Mouse (Mus musculus) forebrain, postnatal 0 days (tissue): ENCODE results near the gene Olfr282. TPM values are rescaled to one million over a fixed set of nuclear protein-coding genes. Genes with fewer than 3 reads are reported as not detected.

Source experiments
- ATAC-seq: fragments of 200-750 bp; cut with Nextera tagmentation; 2 replicates; pipeline ENCODE4 v1.8.0; 2017; ENCODE audit warnings: mild to moderate bottlenecking, moderate library complexity
- DNase-seq: peaks from one replicate; pipeline ENCODE4 v3.0.0-alpha.2; 2015
- H3K27ac ChIP-seq: fragments of 300-500 bp; sonication (generic); 2 replicates; pipeline ENCODE4 v1.5.1; 2014; ENCODE audit warnings: low read depth, mild to moderate bottlenecking, antibody characterized with exemption, low read length, moderate library complexity, mixed read lengths
- H3K27me3 ChIP-seq: fragments of 300-500 bp; sonication (generic); 2 replicates; pipeline ENCODE4 v1.6.1; 2014; ENCODE audit warnings: mild to moderate bottlenecking, low read length, mixed read lengths; ENCODE audit not compliant: insufficient read depth
- H3K36me3 ChIP-seq: fragments of 300-500 bp; sonication (generic); 2 replicates; pipeline ENCODE4 v1.6.1; 2014; ENCODE audit warnings: mild to moderate bottlenecking, moderate library complexity; ENCODE audit not compliant: insufficient read depth
- H3K4me1 ChIP-seq: fragments of 300-500 bp; sonication (generic); 2 replicates; pipeline ENCODE4 v1.6.1; 2014; ENCODE audit warnings: antibody characterized with exemption; ENCODE audit not compliant: insufficient read depth
- H3K4me2 ChIP-seq: fragments of 300-500 bp; sonication (generic); 2 replicates; pipeline ENCODE4 v1.6.1; 2014; ENCODE audit warnings: low read depth, mild to moderate bottlenecking, moderate library complexity
- H3K4me3 ChIP-seq: fragments of 300-500 bp; sonication (generic); 2 replicates; pipeline ENCODE4 v1.5.1; 2014; ENCODE audit warnings: low read depth, low read length, mixed read lengths
- H3K9ac ChIP-seq: fragments of 300-500 bp; sonication (generic); 2 replicates; pipeline ENCODE4 v1.6.1; 2014; ENCODE audit warnings: mild to moderate bottlenecking
- H3K9me3 ChIP-seq: fragments of 300-500 bp; sonication (generic); 2 replicates; pipeline ENCODE4 v1.6.1; 2016; ENCODE audit warnings: low read length
- CTCF ChIP-seq: sonication (generic); IDR thresholded peaks from 2 replicates; pipeline ENCODE4 v1.5.1; 2016; ENCODE audit warnings: antibody characterized with exemption, control low read depth, low read depth
- WGBS: fragments of 180-500 bp; shearing (Covaris S2); extraction: QIAGEN DNeasy Blood & Tissue Kit; methylation state at CpG from one replicate; pipeline ENCODE4 v1.1.7; 2014; 5-methylcytosine and 5-hydroxymethylcytosine counted together
- polyA plus RNA-seq: library from polyadenylated mRNA; unstranded; fragments of >200 nt; fragmentation: Nextera tagmentation; extraction: Ambion mirVana; gene quantifications from 2 replicates; pipeline ENCODE4 v1.2.1, GENCODE M21; 2015
- total RNA-seq: library from RNA; depleted of rRNA; stranded (reverse); fragments of >200 nt; gene quantifications from 2 replicates; pipeline ENCODE4 v1.2.3, GENCODE M21; 2014

Olfr282 gene
- total and polyA plus RNA-seq, 2 experiments from 2014 or later, result not detected

DNA sequence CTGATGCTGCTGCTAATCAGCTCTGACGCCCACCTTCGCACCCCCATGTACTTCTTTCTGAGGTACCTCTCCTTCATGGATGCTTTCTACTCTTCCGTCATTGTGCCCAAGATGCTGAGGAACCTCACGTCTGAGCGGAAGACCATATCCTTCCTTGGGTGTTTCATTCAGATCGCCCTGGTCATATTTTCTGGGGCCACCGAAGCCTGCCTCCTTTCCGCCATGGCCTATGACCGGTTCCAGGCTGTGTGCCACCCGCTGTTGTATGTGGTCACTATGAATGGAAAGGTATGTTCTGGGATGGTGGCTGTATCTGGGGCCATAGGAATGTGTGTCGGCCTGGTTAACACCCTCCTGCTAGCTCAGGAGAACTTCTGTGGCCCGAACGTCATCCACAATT lies 40.5 kb downstream of the Olfr282 start:
- DNase-seq, result no peak
- no peaks in the 10 kb centered on the region for H3K4me1 ChIP-seq
- no peak overlapping the region for H3K27ac ChIP-seq
- ATAC-seq, result no peak
- WGBS, result 93% methylated on average over 13 of the region's 13 CpGs
- H3K4me2 ChIP-seq, result no peak overlapping the region
- no peak overlapping the region for H3K4me3 ChIP-seq
- no peaks in the 10 kb centered on the region for H3K36me3 ChIP-seq
- H3K27me3 ChIP-seq, result no peaks in the 10 kb centered on the region
- TF ChIP-seq CTCF, result no peak
- no peak overlapping the region for H3K9ac ChIP-seq
- H3K9me3 ChIP-seq, result no peaks in the 10 kb centered on the region

DNA sequence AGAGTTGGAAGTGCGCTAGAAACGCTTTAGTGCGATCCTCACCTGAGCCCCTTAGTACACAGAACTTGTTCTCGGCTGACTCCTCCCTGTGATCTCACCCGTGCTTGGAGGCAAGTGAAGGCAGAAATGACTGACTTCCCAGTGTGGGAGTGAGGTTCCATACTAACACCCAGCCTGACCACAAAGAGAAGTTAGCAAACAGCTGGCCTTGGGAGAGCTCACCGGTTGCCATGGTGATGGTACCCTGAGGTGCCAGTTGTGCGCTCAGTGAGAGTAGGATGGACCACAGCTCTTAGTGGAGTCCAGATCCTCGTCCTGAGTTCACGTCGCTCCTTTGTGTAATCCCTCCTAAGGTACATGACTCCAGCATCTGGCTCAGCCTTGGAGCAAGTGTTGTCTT lies 43.9 kb downstream of the Olfr282 start:
- no peak overlapping the region for H3K4me2 ChIP-seq
- no peak for ATAC-seq
- DNase-seq, result peak; percentile 2
- H3K36me3 ChIP-seq, result no peaks in the 10 kb centered on the region
- no peak overlapping the region for H3K4me3 ChIP-seq
- no peak overlapping the region for H3K27ac ChIP-seq
- H3K27me3 ChIP-seq, result no peaks in the 10 kb centered on the region
- no peaks in the 10 kb centered on the region for H3K4me1 ChIP-seq
- no peak for TF ChIP-seq CTCF
- 79% methylated on average over 10 of the region's 10 CpGs for WGBS
- H3K9me3 ChIP-seq, result no peaks in the 10 kb centered on the region
- no peak overlapping the region for H3K9ac ChIP-seq

GRCm38 (mm10) chr15:98475382-98475781 lies 44.4 kb downstream of the Olfr282 start:
- H3K4me3 ChIP-seq, result no peak overlapping the region
- H3K4me2 ChIP-seq, result no peak overlapping the region
- H3K27me3 ChIP-seq, result no peaks in the 10 kb centered on the region
- peak; percentile 42 for TF ChIP-seq CTCF
- H3K4me1 ChIP-seq, result no peaks in the 10 kb centered on the region
- 59% methylated on average over 10 of the region's 10 CpGs for WGBS
- H3K36me3 ChIP-seq, result no peaks in the 10 kb centered on the region
- no peaks in the 10 kb centered on the region for H3K9me3 ChIP-seq
- ATAC-seq, result no peak
- no peak overlapping the region for H3K9ac ChIP-seq
- no peak for DNase-seq
- no peak overlapping the region for H3K27ac ChIP-seq

DNA sequence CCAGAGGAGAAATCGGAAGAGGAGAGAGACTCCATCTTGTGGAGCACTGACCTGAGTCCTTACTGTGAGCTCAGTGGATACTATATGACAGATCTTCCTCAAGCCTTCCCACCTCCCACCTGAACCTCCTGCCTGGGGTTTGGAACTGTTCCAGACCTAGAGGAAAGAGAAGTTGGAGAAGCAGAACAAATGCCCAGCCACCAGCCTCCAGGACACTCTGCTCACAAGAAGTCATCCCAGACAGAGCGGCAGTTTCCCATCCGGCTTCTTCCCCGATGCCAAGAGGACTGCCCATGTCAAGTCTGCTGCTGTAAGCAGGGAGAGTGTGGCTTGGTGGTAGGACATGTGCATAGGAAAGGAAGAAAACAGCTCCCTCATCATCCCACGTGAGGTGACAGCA lies 45.3 kb downstream of the Olfr282 start:
- H3K36me3 ChIP-seq, result no peaks in the 10 kb centered on the region
- no peaks in the 10 kb centered on the region for H3K4me1 ChIP-seq
- no peaks in the 10 kb centered on the region for H3K9me3 ChIP-seq
- DNase-seq (no peak), ATAC-seq (no peak)
- H3K9ac ChIP-seq, result no peak overlapping the region
- no peak overlapping the region for H3K27ac ChIP-seq
- no peak overlapping the region for H3K4me2 ChIP-seq
- TF ChIP-seq CTCF, result no peak
- H3K27me3 ChIP-seq, result no peaks in the 10 kb centered on the region
- WGBS, result 66% methylated on average over 5 of the region's 5 CpGs
- no peak overlapping the region for H3K4me3 ChIP-seq

- ATAC-seq, result no peak
- TF ChIP-seq CTCF, result no peak
Measured at GRCm38 (mm10) chr15:98479568-98480102, 48.6 kb downstream of the Olfr282 start.

GRCm38 (mm10) chr15:98482701-98483100 lies 51.7 kb downstream of the Olfr282 start, which contains the start of gene Lalba:
Lalba (minus strand) TSS chr15:98482721.
- H3K4me2 ChIP-seq, result no peak within 1 kb of the TSS
- H3K4me1 ChIP-seq, result no peaks in the 10 kb centered on the region
- ATAC-seq, result no peak
- H3K27ac ChIP-seq, result no peak within 1 kb of the TSS
- no peaks in the 10 kb centered on the region for H3K36me3 ChIP-seq
- no peaks in the 10 kb centered on the region for H3K27me3 ChIP-seq
- WGBS, result 51% methylated on average over 3 of the region's 3 CpGs
- no peak for DNase-seq
- H3K9me3 ChIP-seq, result no peaks in the 10 kb centered on the region
- no peak within 1 kb of the TSS for H3K9ac ChIP-seq
- H3K4me3 ChIP-seq, result no peak within 1 kb of the TSS
- no peak for TF ChIP-seq CTCF

More at GRCm38 (mm10) chr15:98479568-98480102, 48.6 kb downstream of the Olfr282 start:
- Histone ChIP-seq H3K27me3 (no peaks in the 10 kb centered on the region), H3K4me1 (no peaks in the 10 kb centered on the region), H3K36me3 (no peaks in the 10 kb centered on the region), H3K4me2 (no peak overlapping the region), H3K4me3 (no peak overlapping the region), H3K9me3 (no peaks in the 10 kb centered on the region), H3K27ac (no peak overlapping the region), H3K9ac (no peak overlapping the region)
- 70% methylated on average over 7 of the region's 7 CpGs for WGBS
- no peak for DNase-seq

DNA sequence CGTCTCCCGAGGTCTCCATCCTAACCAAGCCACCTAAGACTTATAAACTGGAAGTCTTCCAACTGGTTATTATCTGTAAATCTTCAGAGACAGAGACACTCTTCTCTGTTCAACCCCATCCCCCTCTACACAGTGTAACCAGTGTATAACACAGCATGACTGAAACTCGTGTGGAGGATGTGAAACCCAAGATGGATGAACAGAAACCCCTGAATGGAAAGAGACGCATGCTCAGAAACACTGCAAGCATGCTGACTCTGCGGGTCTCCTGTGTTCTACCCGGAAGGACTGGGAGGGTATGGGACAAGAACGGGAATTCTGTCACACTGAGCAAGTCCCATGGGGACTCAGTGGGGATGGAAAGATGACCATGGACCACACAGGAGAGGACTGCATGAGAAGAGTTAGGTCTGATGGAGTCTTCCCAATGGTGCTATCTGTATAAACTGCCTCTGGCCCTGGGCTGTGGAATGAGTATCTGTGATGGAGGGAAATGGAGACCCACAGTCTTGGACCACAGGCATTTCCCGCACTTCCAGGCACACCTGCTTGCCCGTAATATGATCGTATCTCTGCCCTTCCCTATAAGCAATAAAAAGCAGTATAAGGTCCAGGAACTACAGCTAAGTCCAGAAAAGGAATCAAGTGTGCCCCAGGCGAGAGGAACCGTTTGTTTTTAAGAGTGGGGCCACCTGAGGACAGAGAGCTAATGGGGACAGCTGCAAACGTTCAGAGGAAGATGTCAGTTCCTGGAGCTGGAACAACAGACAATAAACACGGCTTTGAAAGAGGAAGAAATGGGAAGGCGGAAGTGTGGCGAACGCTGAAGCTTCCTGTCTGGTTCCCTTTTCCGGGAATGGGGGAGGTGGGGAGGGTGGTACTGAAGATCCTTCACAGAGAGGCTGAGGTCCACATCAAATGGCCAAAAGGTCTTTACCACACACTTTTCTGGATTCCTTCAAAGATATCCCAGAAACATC lies 53.2 kb downstream of the Olfr282 start:
- ATAC-seq, result no peak

More for the DNA sequence above, 53.2 kb downstream of the Olfr282 start:
- H3K27me3 ChIP-seq, result no peaks in the 10 kb centered on the region
- no peak overlapping the region for H3K27ac ChIP-seq
- WGBS, result 80% methylated on average over 18 of the region's 18 CpGs
- no peak for TF ChIP-seq CTCF
- no peaks in the 10 kb centered on the region for H3K4me1 ChIP-seq
- H3K36me3 ChIP-seq, result no peaks in the 10 kb centered on the region
- no peak overlapping the region for H3K4me3 ChIP-seq
- H3K9ac ChIP-seq, result no peak overlapping the region
- no peaks in the 10 kb centered on the region for H3K9me3 ChIP-seq
- DNase-seq, result no peak
- H3K4me2 ChIP-seq, result no peak overlapping the region
